Mouse (Mus musculus) megakaryocyte-erythroid progenitor cell, adult 5-6 weeks (primary cell): ENCODE measurements around the gene Upk3b. TPM values are rescaled to one million over a fixed set of nuclear protein-coding genes. Genes with fewer than 3 reads are reported as not detected.

Experiments
- ATAC-seq: replicated peaks from 2 replicates; pipeline ENCODE4 v1.8.0; 2016; ENCODE audit warnings: mild to moderate bottlenecking, inconsistent platforms; ENCODE audit not compliant: severe bottlenecking, poor library complexity, low FRiP score, low TSS enrichment
- total RNA-seq, 2 experiments: library from RNA; stranded (forward) in 1 of 2; stranded (reverse) in 1 of 2; fragments of 200-1000, 215-1000 nt in 1 of 2; fragments of >200 nt in 1 of 2; fragmentation: Nextera tagmentation in 1 of 2; gene quantifications; 2 replicates each; pipeline ENCODE4 v1.2.3; 2014 to 2017

Gene Upk3b
- total RNA-seq, 2 experiments from 2014 or later = not detected

DNA sequence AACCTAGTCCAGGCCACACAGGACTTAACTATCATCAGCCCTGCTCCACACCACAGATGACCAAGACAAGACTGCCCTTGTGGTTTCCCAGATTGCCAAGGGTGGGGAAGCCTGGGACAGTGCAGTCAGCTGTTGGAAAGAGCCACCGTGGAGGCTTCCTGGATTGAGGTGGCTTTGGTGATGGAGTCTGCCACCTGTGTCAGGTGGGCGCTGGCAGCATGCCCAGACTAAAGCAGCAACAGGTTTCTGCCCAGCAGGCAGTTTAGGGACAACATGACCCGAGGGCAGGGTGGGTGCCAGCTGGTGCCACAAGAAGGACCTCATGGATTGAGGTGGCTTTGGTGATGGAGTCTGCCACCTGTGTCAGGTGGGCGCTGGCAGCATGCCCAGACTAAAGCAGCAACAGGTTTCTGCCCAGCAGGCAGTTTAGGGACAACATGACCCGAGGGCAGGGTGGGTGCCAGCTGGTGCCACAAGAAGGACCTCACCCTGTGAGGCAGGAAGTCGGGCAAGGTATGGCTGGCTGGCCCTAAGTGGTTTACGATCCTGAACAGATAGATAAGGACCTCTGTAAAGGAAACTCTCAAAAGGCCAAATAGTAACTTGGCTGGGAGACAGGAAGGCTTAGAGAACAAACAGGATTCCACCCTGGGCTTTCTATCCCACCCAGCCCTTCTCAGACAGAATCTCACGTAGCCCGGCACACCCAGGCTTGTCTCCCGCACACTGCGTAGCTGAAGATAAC, 28.3 kb downstream of the Upk3b start:
- ATAC-seq = peak; percentile 59

DNA sequence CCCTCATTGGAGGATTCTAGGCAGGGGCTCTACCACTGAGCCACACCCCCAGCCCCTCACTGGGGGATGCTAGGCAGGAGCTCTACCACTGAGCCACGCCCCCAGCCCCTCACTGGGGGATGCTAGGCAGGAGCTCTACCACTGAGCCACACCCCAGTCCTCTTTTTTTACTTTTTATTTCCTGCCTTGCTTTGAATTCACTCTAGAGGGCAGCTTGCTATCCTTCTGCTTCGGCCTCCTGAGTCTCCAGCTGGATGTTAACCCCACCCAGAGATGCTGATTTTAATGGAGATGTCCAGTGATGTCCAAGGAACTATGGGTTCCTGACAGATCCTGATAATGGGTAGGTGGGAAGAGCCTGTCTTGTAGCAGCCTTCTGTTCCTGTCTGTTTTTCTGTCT, 31.1 kb downstream of the Upk3b start:
- no peak for ATAC-seq

DNA sequence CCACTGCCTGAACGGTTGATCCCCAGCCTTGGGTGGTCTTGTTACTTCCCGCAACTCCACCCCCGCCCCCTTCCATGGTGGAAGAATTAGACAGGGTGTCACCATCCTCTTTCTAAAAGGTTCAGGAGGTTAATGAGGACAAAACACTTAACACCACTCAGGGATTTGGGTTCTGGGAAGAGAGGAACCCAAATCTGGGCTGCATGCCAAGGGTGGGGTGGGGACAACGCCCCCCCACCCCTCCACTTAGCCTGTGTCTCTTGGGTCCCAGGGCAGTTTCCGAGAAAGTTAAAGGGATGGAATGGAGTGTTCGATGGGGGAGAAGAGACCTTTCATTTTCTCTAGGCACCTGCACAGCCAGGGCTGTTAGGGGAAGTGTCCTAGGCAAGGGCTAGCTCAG, 34.8 kb downstream of the Upk3b start:
- ATAC-seq = no peak

DNA sequence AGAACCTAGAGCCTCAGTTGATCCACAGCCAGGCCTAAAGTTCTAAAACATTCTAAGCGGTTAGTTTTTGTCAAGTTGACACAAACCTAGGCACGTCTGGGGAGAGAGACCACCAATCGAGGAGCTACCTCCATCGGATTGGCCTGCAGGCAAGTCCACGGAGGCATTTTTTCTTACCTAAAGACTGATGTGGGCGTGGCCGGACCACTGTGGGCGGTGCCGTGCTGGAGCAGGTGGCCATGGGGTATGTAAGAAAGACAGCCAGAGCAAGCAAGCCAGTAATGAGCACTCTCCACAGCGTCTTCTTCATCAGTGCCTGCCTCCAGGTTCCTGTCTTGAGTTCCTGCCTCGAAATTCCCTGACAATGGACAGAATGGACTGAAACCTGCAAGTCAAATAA, 35.2 kb downstream of the Upk3b start:
- ATAC-seq = no peak

DNA sequence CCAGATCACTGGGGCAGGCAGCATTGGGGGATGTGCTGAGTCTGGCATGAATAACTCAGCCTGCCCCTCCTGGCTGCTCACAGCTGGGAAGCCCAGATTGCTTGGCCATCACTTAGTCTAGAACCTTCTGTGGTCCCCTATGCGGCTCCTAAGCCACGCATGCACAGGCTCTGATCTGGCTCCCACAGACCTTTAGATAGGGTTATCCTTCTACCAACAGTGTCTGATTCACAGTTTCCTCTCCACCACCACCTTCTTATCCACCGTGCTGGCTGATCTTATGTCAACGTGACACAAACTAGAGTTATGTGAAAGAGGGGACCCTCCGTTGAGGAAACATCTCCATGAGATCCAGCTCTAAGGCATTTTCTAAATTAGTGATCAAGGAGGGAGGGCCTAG, 36.8 kb downstream of the Upk3b start:
- ATAC-seq = 0 out of 2 replicates have a peak, but pooled peaks have one; percentile 38

DNA sequence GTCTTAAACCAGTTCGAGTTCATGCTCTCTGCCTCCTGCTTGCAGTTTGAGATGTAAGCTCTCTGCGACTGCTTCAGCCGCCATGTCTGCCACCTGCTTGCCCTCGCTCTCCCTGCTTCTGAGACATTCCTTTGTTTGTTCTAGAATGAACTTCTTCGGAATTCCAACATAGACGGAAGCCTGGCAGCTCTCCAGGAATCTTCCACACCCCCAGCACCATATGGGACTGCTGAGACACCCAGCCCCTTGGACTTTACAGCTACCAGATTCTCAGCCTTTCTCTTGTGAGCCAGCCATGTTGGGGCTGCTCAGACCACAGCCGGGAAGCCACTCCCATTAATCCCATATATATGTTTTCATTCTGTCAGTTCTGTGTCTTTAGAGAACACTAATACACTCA, 38.0 kb downstream of the Upk3b start:
- ATAC-seq = no peak

- no peak for ATAC-seq
Measured at GRCm38 (mm10) chr5:136077001-136077550, 38.8 kb downstream of the Upk3b start.

DNA sequence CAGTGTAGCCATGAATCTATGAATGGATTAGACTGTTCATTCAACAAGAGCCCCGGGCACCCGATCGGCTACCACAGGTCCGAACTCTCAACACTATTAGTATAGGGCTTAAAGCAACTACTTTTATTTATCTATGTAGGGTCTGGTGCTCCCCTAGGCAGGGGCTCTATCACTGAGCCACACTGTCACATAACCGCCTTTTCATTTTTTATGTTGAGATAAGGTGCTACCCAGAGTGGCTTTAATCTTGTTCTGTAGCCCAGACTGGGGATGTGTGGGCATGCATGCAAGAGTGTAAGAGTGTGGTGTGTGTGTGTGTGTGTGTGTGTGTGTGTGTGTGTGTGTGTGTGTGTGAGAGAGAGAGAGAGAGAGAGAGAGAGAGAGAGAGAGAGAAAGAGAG, 39.8 kb downstream of the Upk3b start:
- ATAC-seq = peak; percentile 54

- ATAC-seq = no peak
Measured at GRCm38 (mm10) chr5:136082345-136082744, 44.0 kb downstream of the Upk3b start.

GRCm38 (mm10) chr5:136083669-136084107, 45.4 kb downstream of the Upk3b start, which contains the start of gene Rasa4:
Gene Rasa4 (plus strand): TSS chr5:136083916.
- peak; percentile 98 for ATAC-seq

DNA sequence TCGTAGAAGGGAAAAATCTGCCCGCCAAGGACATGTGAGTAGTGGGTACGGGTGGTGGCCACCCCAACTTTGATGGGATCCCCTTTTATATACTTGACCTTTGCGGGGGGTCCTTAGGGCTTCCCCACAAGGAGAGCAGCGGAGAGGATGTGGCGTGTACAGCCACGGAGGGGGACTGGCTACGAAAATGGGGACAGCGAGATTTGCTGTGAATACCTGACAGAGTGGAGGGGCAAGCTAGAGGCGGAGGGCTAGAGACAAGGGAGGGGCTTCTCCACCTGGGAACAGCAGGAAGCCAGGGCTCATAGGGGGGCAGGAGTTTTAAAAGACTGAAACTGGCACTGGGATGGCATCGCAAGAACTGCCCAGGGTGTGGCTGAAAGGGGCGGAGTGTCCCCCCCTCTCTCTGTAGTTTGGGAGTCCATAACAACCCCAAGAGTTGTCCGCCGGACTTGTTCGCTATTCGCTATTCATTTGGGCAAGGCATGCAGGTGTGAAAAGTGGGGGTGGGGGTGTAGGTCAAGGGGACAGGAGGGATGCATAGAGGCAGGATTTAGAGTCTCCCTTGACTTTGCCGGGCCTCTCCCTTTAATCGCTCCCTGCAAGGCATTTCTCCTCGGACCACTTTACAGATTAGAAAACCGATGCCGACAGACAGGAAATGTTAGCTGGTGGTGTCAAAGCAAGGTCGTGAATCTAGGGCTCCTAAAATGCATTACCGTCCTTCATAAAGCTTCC, 46.0 kb downstream of the Upk3b start:
- 0 out of 2 replicates have a peak, but pooled peaks have one; percentile 14 for ATAC-seq

DNA sequence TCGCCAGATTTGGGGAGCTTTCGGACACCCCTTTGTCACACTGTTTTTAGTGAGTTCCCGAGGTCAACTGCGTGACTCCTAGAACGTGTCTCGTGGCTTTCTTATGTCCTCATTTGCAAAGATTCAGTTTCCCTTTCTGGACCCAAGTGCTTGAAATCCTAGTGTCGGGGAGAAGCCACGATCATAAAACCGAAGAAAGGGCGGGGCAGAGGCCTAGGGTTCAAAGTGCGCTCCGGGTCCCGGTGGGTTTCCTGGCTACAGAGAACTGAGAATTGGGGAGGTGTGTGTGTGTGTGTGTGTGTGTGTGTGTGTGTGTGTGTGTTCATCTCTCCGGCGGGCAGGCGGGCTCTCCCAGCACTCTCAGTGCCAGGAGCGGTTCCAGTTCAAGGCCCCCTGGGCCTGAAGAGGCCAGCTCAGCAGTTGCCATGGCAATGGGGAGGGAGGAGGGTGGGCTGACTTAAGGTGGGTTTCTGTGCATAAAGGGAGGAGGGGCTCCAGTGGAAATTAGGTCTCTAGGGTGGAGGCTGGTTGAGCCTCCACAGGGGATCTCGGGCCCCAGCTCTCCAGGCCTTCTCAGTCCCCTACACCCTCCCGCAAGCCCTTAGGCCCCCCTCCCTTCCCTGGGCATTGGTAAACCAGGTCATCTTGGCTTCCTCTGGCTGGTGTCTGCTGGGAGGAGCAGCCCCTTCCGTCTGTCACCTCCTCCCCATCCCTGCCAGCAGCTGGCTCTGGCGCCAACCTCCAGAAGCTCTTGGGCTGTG, 46.8 kb downstream of the Upk3b start:
- no peak for ATAC-seq

DNA sequence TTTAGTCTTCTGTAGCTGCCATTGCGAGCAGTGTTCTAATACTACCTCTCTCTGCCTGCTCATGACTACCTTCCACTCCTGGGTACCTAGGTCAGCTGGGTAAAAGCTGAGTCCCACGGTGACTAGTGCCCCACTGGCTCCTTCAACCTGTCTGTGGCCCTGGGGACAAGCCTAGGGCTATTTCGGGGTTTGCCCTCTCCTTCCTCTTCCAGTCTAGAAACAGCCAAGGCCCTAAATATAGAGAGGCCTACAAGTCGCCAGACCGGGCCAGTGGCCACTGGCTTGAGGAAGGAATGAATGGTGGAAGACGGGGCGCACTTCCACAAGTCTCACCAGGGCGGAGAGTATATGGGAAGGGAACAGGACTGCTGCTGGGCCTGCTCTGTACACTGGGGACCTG, 48.0 kb downstream of the Upk3b start:
- ATAC-seq = no peak

DNA sequence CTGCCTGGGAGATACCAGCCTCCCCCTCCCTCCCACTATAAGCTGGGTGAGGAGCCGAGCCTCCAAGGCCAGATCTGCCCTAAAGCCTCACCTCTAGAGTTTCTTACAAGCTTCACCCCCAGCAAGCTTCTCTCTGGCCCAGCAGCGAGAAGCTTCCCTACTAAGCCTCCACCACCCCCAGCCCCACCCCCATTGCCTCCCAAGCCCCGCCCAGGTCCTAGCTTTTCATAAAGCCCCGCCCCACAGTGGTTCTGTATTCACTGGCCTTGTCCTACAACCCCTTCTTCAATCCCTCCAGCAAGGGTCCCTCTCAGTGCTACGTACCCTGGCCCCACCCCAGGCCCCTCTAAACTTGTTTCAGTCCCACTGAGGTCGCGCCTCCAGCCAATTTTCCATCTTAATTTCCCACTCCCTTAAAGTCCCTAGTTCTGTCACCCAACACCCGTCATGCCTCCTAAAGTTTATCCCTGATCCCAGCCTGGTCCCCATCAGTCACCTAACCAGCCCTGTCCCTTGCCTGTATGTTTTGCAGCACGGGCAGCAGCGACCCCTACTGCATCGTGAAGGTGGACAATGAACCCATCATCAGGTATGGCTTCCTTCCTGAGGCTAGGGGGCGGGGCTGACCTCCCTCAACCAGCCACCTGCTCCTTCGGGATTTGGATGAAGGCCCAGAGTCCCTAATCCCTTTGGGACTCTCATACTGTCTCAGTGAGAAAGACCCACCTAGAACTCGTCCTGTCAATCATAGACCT, 50.7 kb downstream of the Upk3b start:
- no peak for ATAC-seq

DNA sequence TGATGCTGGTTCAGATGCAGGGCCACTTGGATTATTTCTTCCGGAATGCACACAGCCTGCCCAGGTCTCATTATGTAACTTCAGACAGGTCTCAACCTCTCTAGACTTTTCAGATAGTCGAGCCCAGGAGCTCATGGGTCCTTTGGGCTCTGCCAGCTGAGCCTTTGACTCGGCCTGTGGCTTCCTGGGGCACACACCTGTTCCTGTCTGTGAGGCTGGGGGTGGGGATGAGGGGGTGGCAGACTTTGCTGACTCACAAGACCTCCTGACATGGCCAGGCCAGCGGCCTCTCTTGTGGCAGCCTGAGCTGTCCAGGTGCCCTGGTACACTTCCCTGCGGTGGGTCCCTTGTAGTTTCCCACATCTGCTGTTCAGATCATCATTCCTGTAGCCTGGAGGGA, 53.6 kb downstream of the Upk3b start:
- no peak for ATAC-seq

- ATAC-seq = no peak; the same call in 1 of the 2 replicates
Measured at GRCm38 (mm10) chr5:136094249-136095010, 56.1 kb downstream of the Upk3b start.

GRCm38 (mm10) chr5:136095089-136095488, 56.8 kb downstream of the Upk3b start:
- ATAC-seq = no peak
